Mouse (Mus musculus) erythroblast, embryonic 14.5 days (primary cell): ENCODE measurements around the gene Arfip2.

ENCODE experiments used
- GATA1 ChIP-seq: IDR thresholded peaks from 2 replicates; pipeline ENCODE4 v1.6.1; 2012; ENCODE audit warnings: low read length, inconsistent platforms, mixed read lengths
- TAL1 ChIP-seq: IDR thresholded peaks from 3 replicates; pipeline ENCODE4 v1.6.1; 2012; ENCODE audit warnings: low read length, inconsistent platforms, mixed read lengths

DNA sequence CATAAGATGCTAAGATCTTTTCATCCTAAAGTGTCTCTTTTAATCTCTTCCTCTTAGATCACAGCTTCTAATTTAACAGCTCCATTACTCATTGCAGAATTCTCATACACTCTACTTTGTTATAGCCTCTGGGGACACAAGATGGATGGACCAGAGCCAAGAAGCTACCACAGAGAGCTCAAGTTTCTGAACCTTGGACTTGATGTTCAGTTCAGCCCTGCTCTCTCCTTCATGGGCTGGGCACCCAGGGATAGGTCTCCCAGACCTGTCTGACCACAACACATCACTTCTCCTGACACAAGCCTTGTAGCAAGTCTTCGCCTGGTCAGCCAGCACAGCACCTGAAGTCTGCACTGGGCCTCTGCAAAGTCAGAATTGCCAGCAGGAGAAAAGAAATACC is 25.8 kb downstream of the Arfip2 start:
- TF ChIP-seq TAL1 (no peak), GATA1 (no peak)
